Mouse (Mus musculus): ENCODE measurements around the gene Mc1r. TPM values are rescaled to one million over a fixed set of nuclear protein-coding genes. Genes with fewer than 3 reads are reported as not detected.
"Not testable (repeated sequence)": the region's sequence is repeated elsewhere in the genome, so short reads cannot be mapped to it uniquely, and the experiment has no call there.

The Mc1r gene
- polyA plus RNA-seq, 1 experiment from 2014 or later, result not detected

DNA sequence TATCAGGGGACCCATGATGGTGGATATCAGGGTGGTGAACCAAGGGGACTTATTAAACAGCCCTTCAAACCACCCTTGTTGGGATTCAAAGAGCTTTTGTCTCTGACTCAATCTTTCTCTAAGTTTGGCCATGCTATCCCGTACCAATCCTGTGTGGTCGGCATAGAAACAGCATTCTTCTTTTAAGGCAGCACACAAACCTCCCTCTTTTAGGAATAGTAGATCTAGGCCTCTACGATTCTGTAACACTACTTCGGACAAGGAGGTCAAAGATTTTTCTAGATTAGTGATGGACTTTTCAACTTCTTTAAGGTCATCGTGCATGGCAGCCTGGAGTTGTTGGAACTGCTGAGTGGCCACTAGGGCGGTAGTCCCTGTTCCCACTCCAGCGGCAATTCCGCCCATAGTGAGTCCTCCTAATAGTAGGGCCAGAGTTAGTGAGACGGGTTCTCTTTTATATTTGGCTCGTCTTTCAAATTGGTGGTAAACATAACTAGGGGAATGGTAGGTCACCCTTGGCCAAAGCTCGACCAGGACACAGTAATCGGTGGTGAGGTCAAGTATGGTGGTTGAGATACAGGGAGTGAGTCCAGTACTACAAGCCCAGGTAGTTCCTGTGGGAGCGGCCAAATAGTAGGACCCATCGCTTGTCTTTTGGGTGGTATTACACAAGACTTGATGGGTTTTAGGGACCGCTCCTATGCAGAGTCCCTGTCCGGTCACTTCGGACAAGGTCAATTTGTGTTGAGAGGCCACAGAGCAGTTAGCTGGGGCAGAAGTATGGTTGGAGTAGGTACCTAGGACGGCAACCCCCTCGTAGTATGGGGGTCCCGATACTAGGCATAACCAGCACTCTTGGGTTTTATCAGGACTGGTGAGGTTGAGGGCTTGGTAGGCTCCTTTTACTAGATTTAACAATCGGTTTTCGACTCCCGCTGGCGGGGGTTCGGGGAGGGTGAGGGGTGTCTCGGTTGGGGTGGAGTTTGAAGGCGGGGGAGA lies 19.9 kb downstream of the Mc1r start:
- H3K27me3 ChIP-seq (ENCODE audit: insufficient read depth, low read length), result no peaks in the 10 kb centered on the region
- no peak overlapping the region for H3K4me3 ChIP-seq (ENCODE audit: low read depth, low read length)
- no peak overlapping the region for H3K4me2 ChIP-seq
- no peaks in the 10 kb centered on the region for H3K4me1 ChIP-seq (ENCODE audit: insufficient read depth)
- H3K36me3 ChIP-seq (ENCODE audit: insufficient read depth), result no peaks in the 10 kb centered on the region
- WGBS, result 95% methylated on average over 27 of the region's 27 CpGs
- TF ChIP-seq CTCF (IDR thresholded peaks at IDR 0.05; ENCODE audit: low read depth), result no peak
- no peak overlapping the region for H3K9ac ChIP-seq
- H3K27ac ChIP-seq (ENCODE audit: low read depth), result no peak overlapping the region
- DNase-seq (no peak), ATAC-seq (ENCODE audit: insufficient read depth) (no peak)
- H3K9me3 ChIP-seq (ENCODE audit: low read depth, low read length), result peaks cover 33% of the 10 kb centered on the region

- H3K4me1 ChIP-seq (ENCODE audit: insufficient read depth), result no peaks in the 10 kb centered on the region
- 95% methylated on average over 24 of the region's 24 CpGs for WGBS
- ATAC-seq (ENCODE audit: insufficient read depth) (no peak), DNase-seq (no peak)
- TF ChIP-seq CTCF (IDR thresholded peaks at IDR 0.05; ENCODE audit: low read depth), result no peak
- H3K4me3 ChIP-seq (ENCODE audit: low read depth, low read length), result no peak overlapping the region
- H3K36me3 ChIP-seq (ENCODE audit: insufficient read depth), result no peaks in the 10 kb centered on the region
- H3K9me3 ChIP-seq (ENCODE audit: low read depth, low read length), result peaks cover 39% of the 10 kb centered on the region
- no peak overlapping the region for H3K27ac ChIP-seq (ENCODE audit: low read depth)
- no peak overlapping the region for H3K4me2 ChIP-seq
- no peak overlapping the region for H3K9ac ChIP-seq
- H3K27me3 ChIP-seq (ENCODE audit: insufficient read depth, low read length), result no peaks in the 10 kb centered on the region
These were observed 20.9 kb downstream of the Mc1r start for GRCm38 (mm10) chr8:123427639-123428275.

- H3K4me3 ChIP-seq (ENCODE audit: low read depth, low read length), result no peak overlapping the region
- peaks cover 42% of the 10 kb centered on the region for H3K9me3 ChIP-seq (ENCODE audit: low read depth, low read length)
- no peaks in the 10 kb centered on the region for H3K36me3 ChIP-seq (ENCODE audit: insufficient read depth)
- no peaks in the 10 kb centered on the region for H3K27me3 ChIP-seq (ENCODE audit: insufficient read depth, low read length)
- ATAC-seq (ENCODE audit: insufficient read depth), result no peak
- no peak for DNase-seq
- no peak for TF ChIP-seq CTCF (IDR thresholded peaks at IDR 0.05; ENCODE audit: low read depth)
- WGBS, result 97% methylated on average over 29 of the region's 29 CpGs
- no peak overlapping the region for H3K9ac ChIP-seq
- no peaks in the 10 kb centered on the region for H3K4me1 ChIP-seq (ENCODE audit: insufficient read depth)
- H3K27ac ChIP-seq (ENCODE audit: low read depth), result no peak overlapping the region
- no peak overlapping the region for H3K4me2 ChIP-seq
These were observed 21.5 kb downstream of the Mc1r start for GRCm38 (mm10) chr8:123428343-123428893.

GRCm38 (mm10) chr8:123428939-123429721 lies 22.2 kb downstream of the Mc1r start:
- Histone ChIP-seq H3K4me2 (no peak overlapping the region), H3K9ac (no peak overlapping the region), H3K9me3 (ENCODE audit: low read depth, low read length) (peaks cover 43% of the 10 kb centered on the region), H3K27me3 (ENCODE audit: insufficient read depth, low read length) (no peaks in the 10 kb centered on the region), H3K27ac (ENCODE audit: low read depth) (no peak overlapping the region), H3K4me1 (ENCODE audit: insufficient read depth) (no peaks in the 10 kb centered on the region), H3K36me3 (ENCODE audit: insufficient read depth) (no peaks in the 10 kb centered on the region), H3K4me3 (ENCODE audit: low read depth, low read length) (no peak overlapping the region)
- ATAC-seq (ENCODE audit: insufficient read depth) (no peak), DNase-seq (no peak)
- 93% methylated on average over 23 of the region's 23 CpGs for WGBS
- no peak for TF ChIP-seq CTCF (IDR thresholded peaks at IDR 0.05; ENCODE audit: low read depth)

GRCm38 (mm10) chr8:123429722-123430013 lies 22.8 kb downstream of the Mc1r start:
- not testable (repeated sequence) for H3K4me3 ChIP-seq (ENCODE audit: low read depth, low read length); H3K4me1 ChIP-seq (ENCODE audit: insufficient read depth); DNase-seq; ATAC-seq (ENCODE audit: insufficient read depth); H3K9ac ChIP-seq; H3K4me2 ChIP-seq; H3K27me3 ChIP-seq (ENCODE audit: insufficient read depth, low read length); H3K27ac ChIP-seq (ENCODE audit: low read depth); H3K36me3 ChIP-seq (ENCODE audit: insufficient read depth)
- H3K9me3 ChIP-seq (ENCODE audit: low read depth, low read length), result peaks cover 43% of the 10 kb centered on the region
- 96% methylated on average over 15 of the region's 15 CpGs for WGBS

DNA sequence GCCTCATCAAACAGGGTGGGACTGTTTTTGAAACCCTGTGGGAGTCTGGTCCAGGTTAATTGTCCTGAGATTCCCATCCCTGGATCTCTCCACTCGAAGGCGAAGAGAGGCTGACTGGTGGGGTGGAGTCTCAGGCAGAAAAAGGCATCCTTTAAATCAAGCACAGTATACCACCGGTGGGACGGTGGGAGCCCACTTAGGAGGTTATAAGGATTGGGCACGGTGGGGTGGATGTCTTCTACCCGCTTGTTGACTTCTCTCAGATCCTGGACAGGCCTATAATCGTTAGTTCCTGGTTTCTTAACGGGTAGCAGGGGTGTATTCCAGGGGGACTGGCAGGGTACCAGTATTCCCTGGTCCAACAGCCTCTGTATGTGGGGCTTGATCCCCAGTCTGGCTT lies 24.0 kb downstream of the Mc1r start:
- not testable (repeated sequence) for H3K4me2 ChIP-seq; H3K4me1 ChIP-seq (ENCODE audit: insufficient read depth); H3K36me3 ChIP-seq (ENCODE audit: insufficient read depth); DNase-seq; H3K27ac ChIP-seq (ENCODE audit: low read depth); ATAC-seq (ENCODE audit: insufficient read depth); H3K4me3 ChIP-seq (ENCODE audit: low read depth, low read length); H3K27me3 ChIP-seq (ENCODE audit: insufficient read depth, low read length); H3K9ac ChIP-seq
- WGBS, result 89% methylated on average over 8 of the region's 8 CpGs
- H3K9me3 ChIP-seq (ENCODE audit: low read depth, low read length), result peaks cover 43% of the 10 kb centered on the region

All from lung, embryonic 14.5 days (tissue).